Mouse (Mus musculus): ENCODE results near the gene Gm11983. TPM values are rescaled to one million over a fixed set of nuclear protein-coding genes. Genes with fewer than 3 reads are reported as not detected.
"Not testable (repeated sequence)": the region's sequence is repeated elsewhere in the genome, so short reads cannot be mapped to it uniquely, and the experiment has no call there.

Gene Gm11983
- polyA plus RNA-seq, 1 experiment = not detected

- Histone ChIP-seq H3K4me1 (ENCODE audit: control insufficient read depth, insufficient read depth, low read length) (no peaks in the 10 kb centered on the region), H3K27ac (ENCODE audit: insufficient read depth, low read depth, low read length) (no peak overlapping the region), H3K27me3 (replicated peaks; ENCODE audit: control insufficient read depth, insufficient read depth, low read length) (no peaks in the 10 kb centered on the region), H3K4me3 (ENCODE audit: insufficient read depth, low read depth, low read length) (no peak overlapping the region), H3K36me3 (ENCODE audit: control insufficient read depth, insufficient read depth, low read length) (no peaks in the 10 kb centered on the region)
- TF ChIP-seq POLR2A (IDR thresholded peaks at IDR 0.05; ENCODE audit: low read depth, low read length) (no peak), CTCF (conservative IDR thresholded peaks at IDR 0.05; ENCODE audit: insufficient read depth, insufficient read length, low read depth, low read length) (no peak)
- 72% methylated on average over 13 of the region's 13 CpGs for WGBS
- no peak for DNase-seq
These were observed 2.8 kb downstream of the Gm11983 start for GRCm38 (mm10) chr11:6834636-6835035.

- H3K27ac ChIP-seq (ENCODE audit: insufficient read depth, low read depth, low read length) = no peak overlapping the region
- no peaks in the 10 kb centered on the region for H3K4me1 ChIP-seq (ENCODE audit: control insufficient read depth, insufficient read depth, low read length)
- no peak overlapping the region for H3K4me3 ChIP-seq (ENCODE audit: insufficient read depth, low read depth, low read length)
- no peak for TF ChIP-seq POLR2A (IDR thresholded peaks at IDR 0.05; ENCODE audit: low read depth, low read length)
- TF ChIP-seq CTCF (conservative IDR thresholded peaks at IDR 0.05; ENCODE audit: insufficient read depth, insufficient read length, low read depth, low read length) = no peak
- 89% methylated on average over 9 of the region's 9 CpGs for WGBS
- H3K27me3 ChIP-seq (replicated peaks; ENCODE audit: control insufficient read depth, insufficient read depth, low read length) = no peaks in the 10 kb centered on the region
- DNase-seq = no peak
- H3K36me3 ChIP-seq (ENCODE audit: control insufficient read depth, insufficient read depth, low read length) = no peaks in the 10 kb centered on the region
These were observed 3.7 kb downstream of the Gm11983 start for GRCm38 (mm10) chr11:6833731-6834130.

DNA sequence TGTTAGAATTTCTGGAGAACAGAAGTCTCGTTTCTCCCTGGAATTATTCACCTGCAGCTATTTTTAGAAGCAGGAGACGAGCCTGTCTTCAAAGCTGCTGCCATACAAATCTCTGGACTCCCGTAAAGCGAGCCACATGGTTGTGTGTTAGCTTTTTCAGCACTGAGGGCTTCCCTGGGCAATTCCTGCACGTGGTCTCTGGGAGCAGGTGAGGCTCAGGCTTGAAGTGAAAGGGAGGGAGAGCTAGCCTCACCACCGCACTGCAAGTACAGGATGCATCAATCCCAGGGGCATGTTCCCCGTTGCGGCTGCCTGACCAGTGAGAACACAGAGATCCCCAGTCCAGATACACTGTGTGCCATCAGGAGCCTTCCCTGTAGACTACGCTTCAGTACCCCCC is 5.5 kb downstream of the Gm11983 start:
- H3K36me3 ChIP-seq (ENCODE audit: control insufficient read depth, insufficient read depth, low read length) = no peaks in the 10 kb centered on the region
- no peaks in the 10 kb centered on the region for H3K4me1 ChIP-seq (ENCODE audit: control insufficient read depth, insufficient read depth, low read length)
- no peak overlapping the region for H3K4me3 ChIP-seq (ENCODE audit: insufficient read depth, low read depth, low read length)
- no peak for TF ChIP-seq POLR2A (IDR thresholded peaks at IDR 0.05; ENCODE audit: low read depth, low read length)
- no peak for TF ChIP-seq CTCF (conservative IDR thresholded peaks at IDR 0.05; ENCODE audit: insufficient read depth, insufficient read length, low read depth, low read length)
- H3K27ac ChIP-seq (ENCODE audit: insufficient read depth, low read depth, low read length) = no peak overlapping the region
- H3K27me3 ChIP-seq (replicated peaks; ENCODE audit: control insufficient read depth, insufficient read depth, low read length) = no peaks in the 10 kb centered on the region
- DNase-seq = no peak
- whole genome bisulfite sequencing = 60% methylated on average over 9 of the region's 9 CpGs

GRCm38 (mm10) chr11:6828196-6828595 is 9.3 kb downstream of the Gm11983 start:
- H3K36me3 ChIP-seq (ENCODE audit: control insufficient read depth, insufficient read depth, low read length) = no peaks in the 10 kb centered on the region
- H3K4me3 ChIP-seq (ENCODE audit: insufficient read depth, low read depth, low read length) = no peak overlapping the region
- TF ChIP-seq POLR2A (IDR thresholded peaks at IDR 0.05; ENCODE audit: low read depth, low read length) = no peak
- TF ChIP-seq CTCF (conservative IDR thresholded peaks at IDR 0.05; ENCODE audit: insufficient read depth, insufficient read length, low read depth, low read length) = no peak
- H3K27me3 ChIP-seq (replicated peaks; ENCODE audit: control insufficient read depth, insufficient read depth, low read length) = no peaks in the 10 kb centered on the region
- no peaks in the 10 kb centered on the region for H3K4me1 ChIP-seq (ENCODE audit: control insufficient read depth, insufficient read depth, low read length)
- no peak overlapping the region for H3K27ac ChIP-seq (ENCODE audit: insufficient read depth, low read depth, low read length)
- no peak for DNase-seq
- whole genome bisulfite sequencing = 41% methylated on average over 5 of the region's 5 CpGs

GRCm38 (mm10) chr11:6826157-6826556 is 11.3 kb downstream of the Gm11983 start:
- Histone ChIP-seq H3K36me3 (ENCODE audit: control insufficient read depth, insufficient read depth, low read length) (no peaks in the 10 kb centered on the region), H3K4me1 (ENCODE audit: control insufficient read depth, insufficient read depth, low read length) (no peaks in the 10 kb centered on the region), H3K4me3 (ENCODE audit: insufficient read depth, low read depth, low read length) (no peak overlapping the region), H3K27ac (ENCODE audit: insufficient read depth, low read depth, low read length) (no peak overlapping the region), H3K27me3 (replicated peaks; ENCODE audit: control insufficient read depth, insufficient read depth, low read length) (no peaks in the 10 kb centered on the region)
- WGBS = 71% methylated on average over 3 of the region's 3 CpGs
- no peak for DNase-seq
- no peak for TF ChIP-seq CTCF (conservative IDR thresholded peaks at IDR 0.05; ENCODE audit: insufficient read depth, insufficient read length, low read depth, low read length)
- TF ChIP-seq POLR2A (IDR thresholded peaks at IDR 0.05; ENCODE audit: low read depth, low read length) = no peak

DNA sequence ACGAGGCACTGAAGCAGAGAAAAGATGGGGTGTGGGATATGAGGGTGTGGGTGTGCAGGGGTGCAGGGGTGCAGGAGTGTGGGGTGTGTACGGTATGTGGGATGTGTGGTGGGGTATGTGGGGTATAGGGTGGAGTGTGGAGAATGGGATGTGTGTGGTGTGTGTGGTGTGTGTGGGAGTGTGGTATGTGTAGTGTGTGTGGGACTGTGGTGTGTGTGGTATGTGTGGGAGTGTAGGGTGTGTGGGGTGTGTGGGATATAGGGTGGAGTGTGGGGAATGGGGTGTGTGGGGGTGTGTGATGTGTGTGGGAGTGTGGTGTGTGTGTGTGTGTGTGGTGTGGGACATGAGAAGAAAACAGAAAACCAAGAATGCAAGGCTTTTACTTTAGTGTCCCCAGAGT is 14.3 kb downstream of the Gm11983 start:
- Histone ChIP-seq H3K27ac (ENCODE audit: insufficient read depth, low read depth, low read length) (no peak overlapping the region), H3K36me3 (ENCODE audit: control insufficient read depth, insufficient read depth, low read length) (no peaks in the 10 kb centered on the region), H3K4me3 (ENCODE audit: insufficient read depth, low read depth, low read length) (no peak overlapping the region), H3K27me3 (replicated peaks; ENCODE audit: control insufficient read depth, insufficient read depth, low read length) (no peaks in the 10 kb centered on the region), H3K4me1 (ENCODE audit: control insufficient read depth, insufficient read depth, low read length) (no peaks in the 10 kb centered on the region)
- TF ChIP-seq POLR2A (IDR thresholded peaks at IDR 0.05; ENCODE audit: low read depth, low read length) (no peak), CTCF (conservative IDR thresholded peaks at IDR 0.05; ENCODE audit: insufficient read depth, insufficient read length, low read depth, low read length) (no peak)
- 85% methylated on average over 2 of the region's 2 CpGs for WGBS
- DNase-seq = no peak

GRCm38 (mm10) chr11:6814486-6814885 is 23.0 kb downstream of the Gm11983 start:
- no peak for TF ChIP-seq POLR2A (IDR thresholded peaks at IDR 0.05; ENCODE audit: low read depth, low read length)
- TF ChIP-seq CTCF (conservative IDR thresholded peaks at IDR 0.05; ENCODE audit: insufficient read depth, insufficient read length, low read depth, low read length) = no peak
- Histone ChIP-seq H3K27ac (ENCODE audit: insufficient read depth, low read depth, low read length) (no peak overlapping the region), H3K36me3 (ENCODE audit: control insufficient read depth, insufficient read depth, low read length) (no peaks in the 10 kb centered on the region), H3K27me3 (replicated peaks; ENCODE audit: control insufficient read depth, insufficient read depth, low read length) (no peaks in the 10 kb centered on the region), H3K4me3 (ENCODE audit: insufficient read depth, low read depth, low read length) (no peak overlapping the region), H3K4me1 (ENCODE audit: control insufficient read depth, insufficient read depth, low read length) (no peaks in the 10 kb centered on the region)
- no peak for DNase-seq
- 92% methylated on average over 4 of the region's 4 CpGs for WGBS

- not testable (repeated sequence) for H3K36me3 ChIP-seq (ENCODE audit: control insufficient read depth, insufficient read depth, low read length); H3K4me1 ChIP-seq (ENCODE audit: control insufficient read depth, insufficient read depth, low read length); H3K27ac ChIP-seq (ENCODE audit: insufficient read depth, low read depth, low read length); H3K27me3 ChIP-seq (replicated peaks; ENCODE audit: control insufficient read depth, insufficient read depth, low read length); H3K4me3 ChIP-seq (ENCODE audit: insufficient read depth, low read depth, low read length); DNase-seq
These were observed 34.6 kb downstream of the Gm11983 start for GRCm38 (mm10) chr11:6802879-6803278.

Measured in kidney, adult 2 months (tissue).